Mouse (Mus musculus): Measurements from ENCODE around the gene Gm45021. TPM values are rescaled to one million over a fixed set of nuclear protein-coding genes. Genes with fewer than 3 reads are reported as not detected.

The Gm45021 gene
- total and polyA plus RNA-seq, 2 experiments from 2014 or later = not detected

DNA sequence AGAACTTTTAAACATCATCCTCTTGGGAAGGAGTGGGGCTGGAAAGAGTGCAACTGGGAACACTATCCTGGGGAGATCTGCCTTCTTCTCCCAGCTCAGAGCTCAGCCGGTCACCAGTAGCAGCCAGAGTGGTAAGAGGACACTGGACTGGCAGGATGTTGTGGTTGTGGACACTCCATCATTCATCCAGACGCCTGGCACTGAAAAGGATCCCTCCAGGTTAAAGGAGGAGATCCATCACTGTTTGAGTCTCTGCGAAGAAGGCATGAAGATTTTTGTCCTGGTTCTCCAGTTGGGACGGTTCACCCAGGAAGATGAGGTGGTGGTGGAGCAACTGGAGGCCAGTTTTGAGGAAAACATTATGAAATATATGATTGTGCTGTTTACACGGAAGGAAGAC, 69.3 kb downstream of the Gm45021 start:
- Histone ChIP-seq H3K4me2 (ENCODE audit: low read depth, low read length) (no peak overlapping the region), H3K4me3 (ENCODE audit: low read length) (no peak overlapping the region), H3K9me3 (ENCODE audit: low read length) (no peaks in the 10 kb centered on the region), H3K36me3 (ENCODE audit: insufficient read depth, low read length) (no peaks in the 10 kb centered on the region), H3K9ac (replicated peaks; ENCODE audit: low read length) (no peak overlapping the region), H3K4me1 (ENCODE audit: insufficient read depth, low read length) (no peaks in the 10 kb centered on the region), H3K27me3 (ENCODE audit: insufficient read depth, low read length) (no peaks in the 10 kb centered on the region), H3K27ac (no peak overlapping the region)
- ATAC-seq (no peak), DNase-seq (ENCODE audit: low spot score) (no peak)
- 85% methylated on average over 5 of the region's 5 CpGs for WGBS
- TF ChIP-seq CTCF (IDR thresholded peaks at IDR 0.05; ENCODE audit: low read depth) = no peak

Other genes with a start within 250 kb of the Gm45021 start
- gene Krba1, start 194.0 kb upstream of the Gm45021 start, total RNA-seq (2014; rRNA removed) = 38.4 and 49.8 TPM in 2 replicates
- 19.1 and 20.5 TPM in 2 replicates for gene Krba1, start 194.0 kb upstream of the Gm45021 start, polyA plus RNA-seq (2015; fragmentation: Nextera tagmentation; extraction: Ambion mirVana)
- 27.5 and 61.1 TPM in 2 replicates for gene Zfp467, start 143.8 kb upstream of the Gm45021 start, total RNA-seq (2014; rRNA removed)
- gene Zfp467, start 143.8 kb upstream of the Gm45021 start, polyA plus RNA-seq (2015; fragmentation: Nextera tagmentation; extraction: Ambion mirVana) = 39.1 and 39.4 TPM in 2 replicates
- 0.73 and 0.86 TPM in 2 replicates for gene Sspo, start 141.4 kb upstream of the Gm45021 start, total RNA-seq (2014; rRNA removed)
- gene Sspo, start 141.4 kb upstream of the Gm45021 start, polyA plus RNA-seq (2015; fragmentation: Nextera tagmentation; extraction: Ambion mirVana) = 0.10 and 0.38 TPM in 2 replicates
- gene Atp6v0e2, start 52.0 kb upstream of the Gm45021 start, total RNA-seq (2014; rRNA removed) = 407 and 443 TPM in 2 replicates
- 446 and 455 TPM in 2 replicates for gene Atp6v0e2, start 52.0 kb upstream of the Gm45021 start, polyA plus RNA-seq (2015; fragmentation: Nextera tagmentation; extraction: Ambion mirVana)
- gene Lrrc61, start 34.8 kb upstream of the Gm45021 start, total RNA-seq (2014; rRNA removed) = 32.0 and 50.1 TPM in 2 replicates
- 14.2 and 15.7 TPM in 2 replicates for gene Lrrc61, start 34.8 kb upstream of the Gm45021 start, polyA plus RNA-seq (2015; fragmentation: Nextera tagmentation; extraction: Ambion mirVana)
- gene Rarres2, start 16.8 kb upstream of the Gm45021 start, total RNA-seq (2014; rRNA removed) = 2.7 and 4.3 TPM in 2 replicates
- 10.0 and 10.4 TPM in 2 replicates for gene Rarres2, start 16.8 kb upstream of the Gm45021 start, polyA plus RNA-seq (2015; fragmentation: Nextera tagmentation; extraction: Ambion mirVana)
- gene Repin1, start 4.3 kb downstream of the Gm45021 start, total RNA-seq (2014; rRNA removed) = 83.1 and 86.9 TPM in 2 replicates
- 40.6 and 41.2 TPM in 2 replicates for gene Repin1, start 4.3 kb downstream of the Gm45021 start, polyA plus RNA-seq (2015; fragmentation: Nextera tagmentation; extraction: Ambion mirVana)
- gene Gm44965, start 4.3 kb downstream of the Gm45021 start, total RNA-seq (2014; rRNA removed) = not detected in 2 replicates
- 0.54 TPM in 1 of 2 replicates, not detected in the other for gene Gm44965, start 4.3 kb downstream of the Gm45021 start, polyA plus RNA-seq (2015; fragmentation: Nextera tagmentation; extraction: Ambion mirVana)
- 11.6 and 13.5 TPM in 2 replicates for gene Zfp775, start 12.5 kb downstream of the Gm45021 start, total RNA-seq (2014; rRNA removed)
- 7.2 and 8.8 TPM in 2 replicates for gene Zfp775, start 12.5 kb downstream of the Gm45021 start, polyA plus RNA-seq (2015; fragmentation: Nextera tagmentation; extraction: Ambion mirVana)
- gene AI854703, start 37.2 kb downstream of the Gm45021 start, total RNA-seq (2014; rRNA removed) = 53.3 and 54.9 TPM in 2 replicates
- 29.3 and 30.2 TPM in 2 replicates for gene AI854703, start 37.2 kb downstream of the Gm45021 start, polyA plus RNA-seq (2015; fragmentation: Nextera tagmentation; extraction: Ambion mirVana)
- gene Gimap8, start 57.6 kb downstream of the Gm45021 start, total RNA-seq (2014; rRNA removed) = 0.72 and 1.3 TPM in 2 replicates
- 0.40 and 0.49 TPM in 2 replicates for gene Gimap8, start 57.6 kb downstream of the Gm45021 start, polyA plus RNA-seq (2015; fragmentation: Nextera tagmentation; extraction: Ambion mirVana)
- gene Gimap9, start 86.5 kb downstream of the Gm45021 start, total RNA-seq (2014; rRNA removed) = 2.1 and 2.4 TPM in 2 replicates
- gene Gimap9, start 86.5 kb downstream of the Gm45021 start, polyA plus RNA-seq (2015; fragmentation: Nextera tagmentation; extraction: Ambion mirVana) = 1.2 and 2.0 TPM in 2 replicates
- 0.78 and 1.6 TPM in 2 replicates for gene Gimap4, start 94.9 kb downstream of the Gm45021 start, total RNA-seq (2014; rRNA removed)
- 0.56 and 0.66 TPM in 2 replicates for gene Gimap4, start 94.9 kb downstream of the Gm45021 start, polyA plus RNA-seq (2015; fragmentation: Nextera tagmentation; extraction: Ambion mirVana)
- gene Gimap6, start 118.6 kb downstream of the Gm45021 start, total RNA-seq (2014; rRNA removed) = 3.5 and 5.7 TPM in 2 replicates
- gene Gimap6, start 118.6 kb downstream of the Gm45021 start, polyA plus RNA-seq (2015; fragmentation: Nextera tagmentation; extraction: Ambion mirVana) = 6.7 and 7.1 TPM in 2 replicates
- not detected in 2 replicates for gene Gm28053, start 129.0 kb downstream of the Gm45021 start, total RNA-seq (2014; rRNA removed)
- gene Gm28053, start 129.0 kb downstream of the Gm45021 start, polyA plus RNA-seq (2015; fragmentation: Nextera tagmentation; extraction: Ambion mirVana) = not detected in 2 replicates
- not detected in 2 replicates for gene Gimap7, start 129.0 kb downstream of the Gm45021 start, total RNA-seq (2014; rRNA removed)
- not detected in 2 replicates for gene Gimap7, start 129.0 kb downstream of the Gm45021 start, polyA plus RNA-seq (2015; fragmentation: Nextera tagmentation; extraction: Ambion mirVana)
- gene Gimap1, start 149.4 kb downstream of the Gm45021 start, total RNA-seq (2014; rRNA removed) = 4.1 and 4.5 TPM in 2 replicates
- gene Gimap1, start 149.4 kb downstream of the Gm45021 start, polyA plus RNA-seq (2015; fragmentation: Nextera tagmentation; extraction: Ambion mirVana) = 2.8 and 3.7 TPM in 2 replicates
- gene Gimap5, start 156.6 kb downstream of the Gm45021 start, total RNA-seq (2014; rRNA removed) = 0.68 and 5.1 TPM in 2 replicates
- gene Gimap5, start 156.6 kb downstream of the Gm45021 start, polyA plus RNA-seq (2015; fragmentation: Nextera tagmentation; extraction: Ambion mirVana) = 1.9 and 2.4 TPM in 2 replicates
- not detected in 2 replicates for gene Gimap3, start 181.2 kb downstream of the Gm45021 start, total RNA-seq (2014; rRNA removed)
- gene Gimap3, start 181.2 kb downstream of the Gm45021 start, polyA plus RNA-seq (2015; fragmentation: Nextera tagmentation; extraction: Ambion mirVana) = not detected in 2 replicates

All from hindbrain, postnatal 0 days (tissue).